Mouse (Mus musculus): ENCODE results near the gene Gm20517. TPM values are rescaled to one million over a fixed set of nuclear protein-coding genes. Genes with fewer than 3 reads are reported as not detected.

The Gm20517 gene
- polyA plus RNA-seq, 1 experiment from 2014 or later = 2.1 TPM

GRCm38 (mm10) chr17:47695337-47695710 is 83.9 kb downstream of the Gm20517 start:
- under 1% methylated on average over 23 of the region's 23 CpGs for WGBS
- Histone ChIP-seq H3K36me3 (peaks cover 27% of the 10 kb centered on the region), H3K9me3 (no peaks in the 10 kb centered on the region), H3K27me3 (ENCODE audit: insufficient read depth, poor library complexity, severe bottlenecking) (peaks cover 41% of the 10 kb centered on the region), H3K27ac (peak overlapping the region; percentile 94), H3K4me1 (replicated peaks) (peaks cover 27% of the 10 kb centered on the region), H3K4me3 (peak overlapping the region; percentile 78)
- no peak for DNase-seq (ENCODE audit: low spot score)

- peaks cover 49% of the 10 kb centered on the region for H3K36me3 ChIP-seq
- no peak for DNase-seq (ENCODE audit: low spot score)
- no peaks in the 10 kb centered on the region for H3K9me3 ChIP-seq
- WGBS = 82% methylated on average over 10 of the region's 10 CpGs
- no peak overlapping the region for H3K4me3 ChIP-seq
- H3K27ac ChIP-seq = no peak overlapping the region
- peaks cover 30% of the 10 kb centered on the region for H3K27me3 ChIP-seq (ENCODE audit: insufficient read depth, poor library complexity, severe bottlenecking)
- H3K4me1 ChIP-seq (replicated peaks) = peaks cover 24% of the 10 kb centered on the region
Measured at GRCm38 (mm10) chr17:47698156-47698555, 86.8 kb downstream of the Gm20517 start.

GRCm38 (mm10) chr17:47699055-47699454 is 87.7 kb downstream of the Gm20517 start:
- Histone ChIP-seq H3K36me3 (peaks cover 57% of the 10 kb centered on the region), H3K9me3 (no peaks in the 10 kb centered on the region), H3K4me3 (no peak overlapping the region), H3K27ac (no peak overlapping the region), H3K4me1 (replicated peaks) (peaks cover 22% of the 10 kb centered on the region), H3K27me3 (ENCODE audit: insufficient read depth, poor library complexity, severe bottlenecking) (peaks cover 29% of the 10 kb centered on the region)
- WGBS = 88% methylated on average over 2 of the region's 2 CpGs
- no peak for DNase-seq (ENCODE audit: low spot score)

GRCm38 (mm10) chr17:47701793-47702192 is 90.4 kb downstream of the Gm20517 start:
- Histone ChIP-seq H3K27me3 (ENCODE audit: insufficient read depth, poor library complexity, severe bottlenecking) (peaks cover 38% of the 10 kb centered on the region), H3K36me3 (peaks cover 57% of the 10 kb centered on the region)
- 82% methylated on average over 9 of the region's 9 CpGs for WGBS

GRCm38 (mm10) chr17:47702548-47703345 is 91.4 kb downstream of the Gm20517 start:
- DNase-seq (ENCODE audit: low spot score) = no peak
- Histone ChIP-seq H3K9me3 (no peaks in the 10 kb centered on the region), H3K4me3 (no peak overlapping the region), H3K27me3 (ENCODE audit: insufficient read depth, poor library complexity, severe bottlenecking) (peaks cover 38% of the 10 kb centered on the region), H3K27ac (no peak overlapping the region), H3K36me3 (peaks cover 56% of the 10 kb centered on the region), H3K4me1 (replicated peaks) (peaks cover 10% of the 10 kb centered on the region)
- 42% methylated on average over 28 of the region's 28 CpGs for WGBS

More at GRCm38 (mm10) chr17:47701793-47702192, 90.4 kb downstream of the Gm20517 start:
- DNase-seq (ENCODE audit: low spot score) = no peak
- Histone ChIP-seq H3K27ac (no peak overlapping the region), H3K9me3 (no peaks in the 10 kb centered on the region), H3K4me3 (no peak overlapping the region), H3K4me1 (replicated peaks) (peaks cover 10% of the 10 kb centered on the region)

- 22% methylated on average over 20 of the region's 20 CpGs for WGBS
- Histone ChIP-seq H3K4me3 (no peak overlapping the region), H3K27me3 (ENCODE audit: insufficient read depth, poor library complexity, severe bottlenecking) (peaks cover 38% of the 10 kb centered on the region), H3K9me3 (no peaks in the 10 kb centered on the region), H3K4me1 (replicated peaks) (peaks cover 10% of the 10 kb centered on the region), H3K27ac (0 out of 2 replicates have a peak overlapping the region, but pooled peaks have one; percentile 50), H3K36me3 (peaks cover 47% of the 10 kb centered on the region)
- DNase-seq (ENCODE audit: low spot score) = peak; percentile 20
Measured at GRCm38 (mm10) chr17:47703556-47703955, 92.2 kb downstream of the Gm20517 start.

GRCm38 (mm10) chr17:47704692-47705091 is 93.3 kb downstream of the Gm20517 start:
- DNase-seq (ENCODE audit: low spot score) = no peak
- Histone ChIP-seq H3K9me3 (no peaks in the 10 kb centered on the region), H3K27me3 (ENCODE audit: insufficient read depth, poor library complexity, severe bottlenecking) (peaks cover 38% of the 10 kb centered on the region), H3K36me3 (peaks cover 37% of the 10 kb centered on the region), H3K4me3 (no peak overlapping the region), H3K4me1 (replicated peaks) (peaks cover 10% of the 10 kb centered on the region), H3K27ac (no peak overlapping the region)
- WGBS = 86% methylated on average over 4 of the region's 4 CpGs

GRCm38 (mm10) chr17:47706196-47706595 is 94.8 kb downstream of the Gm20517 start:
- 80% methylated on average over 1 of the region's 1 CpGs for WGBS
- H3K27me3 ChIP-seq (ENCODE audit: insufficient read depth, poor library complexity, severe bottlenecking) = peaks cover 38% of the 10 kb centered on the region
- DNase-seq (ENCODE audit: low spot score) = no peak

GRCm38 (mm10) chr17:47707961-47708360 is 96.6 kb downstream of the Gm20517 start:
- 88% methylated on average over 3 of the region's 3 CpGs for WGBS
- Histone ChIP-seq H3K36me3 (peaks cover 10% of the 10 kb centered on the region), H3K27ac (no peak overlapping the region), H3K4me1 (replicated peaks) (peaks cover 22% of the 10 kb centered on the region), H3K4me3 (no peak overlapping the region), H3K9me3 (no peaks in the 10 kb centered on the region), H3K27me3 (ENCODE audit: insufficient read depth, poor library complexity, severe bottlenecking) (peaks cover 22% of the 10 kb centered on the region)
- DNase-seq (ENCODE audit: low spot score) = no peak

More at GRCm38 (mm10) chr17:47706196-47706595, 94.8 kb downstream of the Gm20517 start:
- H3K36me3 ChIP-seq = peaks cover 27% of the 10 kb centered on the region
- no peak overlapping the region for H3K27ac ChIP-seq
- H3K9me3 ChIP-seq = no peaks in the 10 kb centered on the region
- peaks cover 14% of the 10 kb centered on the region for H3K4me1 ChIP-seq (replicated peaks)
- H3K4me3 ChIP-seq = no peak overlapping the region

GRCm38 (mm10) chr17:47708972-47709371 is 97.6 kb downstream of the Gm20517 start:
- DNase-seq (ENCODE audit: low spot score) = no peak
- Histone ChIP-seq H3K4me1 (replicated peaks) (peaks cover 16% of the 10 kb centered on the region), H3K4me3 (no peak overlapping the region), H3K27me3 (ENCODE audit: insufficient read depth, poor library complexity, severe bottlenecking) (peaks cover 12% of the 10 kb centered on the region), H3K27ac (no peak overlapping the region), H3K9me3 (no peaks in the 10 kb centered on the region), H3K36me3 (no peaks in the 10 kb centered on the region; the same call in 1 of the 2 replicates)
- 84% methylated on average over 4 of the region's 4 CpGs for WGBS

GRCm38 (mm10) chr17:47710036-47710435 is 98.6 kb downstream of the Gm20517 start:
- peaks cover 2% of the 10 kb centered on the region for H3K27me3 ChIP-seq (ENCODE audit: insufficient read depth, poor library complexity, severe bottlenecking)
- no peak overlapping the region for H3K27ac ChIP-seq
- no peak for DNase-seq (ENCODE audit: low spot score)
- H3K4me3 ChIP-seq = no peak overlapping the region
- peaks cover 16% of the 10 kb centered on the region for H3K4me1 ChIP-seq (replicated peaks)
- 76% methylated on average over 3 of the region's 3 CpGs for WGBS
- H3K36me3 ChIP-seq = no peaks in the 10 kb centered on the region
- H3K9me3 ChIP-seq = no peaks in the 10 kb centered on the region

GRCm38 (mm10) chr17:47711883-47712282 is 100.5 kb downstream of the Gm20517 start:
- no peaks in the 10 kb centered on the region; the same call in 1 of the 2 replicates for H3K27me3 ChIP-seq (ENCODE audit: insufficient read depth, poor library complexity, severe bottlenecking)
- no peak for DNase-seq (ENCODE audit: low spot score)
- no peak overlapping the region for H3K4me3 ChIP-seq
- H3K9me3 ChIP-seq = no peaks in the 10 kb centered on the region
- H3K4me1 ChIP-seq (replicated peaks) = peaks cover 16% of the 10 kb centered on the region
- H3K36me3 ChIP-seq = no peaks in the 10 kb centered on the region
- H3K27ac ChIP-seq = no peak overlapping the region
- WGBS = 68% methylated on average over 6 of the region's 6 CpGs

- no peak overlapping the region for H3K4me3 ChIP-seq
- WGBS = 40% methylated on average over 22 of the region's 22 CpGs
- no peaks in the 10 kb centered on the region for H3K9me3 ChIP-seq
- H3K27ac ChIP-seq = no peak overlapping the region
- H3K4me1 ChIP-seq (replicated peaks) = peaks cover 16% of the 10 kb centered on the region
- H3K36me3 ChIP-seq = no peaks in the 10 kb centered on the region
- DNase-seq (ENCODE audit: low spot score) = no peak
- H3K27me3 ChIP-seq (ENCODE audit: insufficient read depth, poor library complexity, severe bottlenecking) = no peaks in the 10 kb centered on the region; the same call in 1 of the 2 replicates
Measured at GRCm38 (mm10) chr17:47712889-47713571, 101.6 kb downstream of the Gm20517 start.
